Mouse (Mus musculus): Measurements from ENCODE around the gene 4921504E06Rik.

- TF ChIP-seq NELFE (IDR thresholded peaks at IDR 0.05; ENCODE audit: low read depth, low read length) (no peak), MYB (IDR thresholded peaks at IDR 0.05; ENCODE audit: low read depth, low read length) (no peak)
These were observed 63.5 kb downstream of the 4921504E06Rik start for GRCm38 (mm10) chr2:19490262-19490661.

Measured in MEL (cell line).